ENCODE assay signal across 9 mouse cellular contexts in genomic region chr11:99206954-99207353, GRCm38 (mm10). TPM values are rescaled to one million over a fixed set of nuclear protein-coding genes. Genes with fewer than 3 reads are reported as not detected.
A peak's percentile ranks its signal among the peaks of the same experiment; 100 is the strongest.
DNase-seq lines count a peak whose midpoint lies in the region; ATAC-seq and TF ChIP-seq lines count a peak whose summit lies in the region.
"Had no signal": no experiment of that assay in that cellular context is flagged by ENCODE, and none has a peak within 500 bp of the region (broad histone marks: within the 10 kb centered on the region; RNA-seq: fewer than 3 reads in every experiment).

No protein-coding gene starts in this region.

- H3K4me1 ChIP-seq in heart, embryonic 11.5 days (ENCODE audit: control insufficient read depth, insufficient read depth, low read length), result peaks cover 17% of the 10 kb centered on the region
- no peaks in the 10 kb centered on the region for H3K4me1 ChIP-seq in thymus, adult 2 months (replicated peaks; ENCODE audit: control insufficient read depth, insufficient read depth, low read length)

- H3K4me3 ChIP-seq in heart, embryonic 11.5 days (ENCODE audit: low read depth, low read length), result no peak overlapping the region
- no peak overlapping the region for H3K4me3 ChIP-seq in thymus, adult 2 months (ENCODE audit: control insufficient read depth, insufficient read depth, low read length)
- H3K4me3 ChIP-seq: embryonic facial prominence, embryonic 15.5 days had no signal

- no peak overlapping the region for H3K4me2 ChIP-seq in heart, embryonic 11.5 days
- H3K4me2 ChIP-seq: embryonic facial prominence, embryonic 15.5 days had no signal

- peaks cover 15% of the 10 kb centered on the region for H3K36me3 ChIP-seq in heart, embryonic 11.5 days (ENCODE audit: control insufficient read depth, insufficient read depth, low read length)
- peaks cover 19% of the 10 kb centered on the region for H3K36me3 ChIP-seq in thymus, adult 2 months (ENCODE audit: control insufficient read depth, insufficient read depth, low read length)

- H3K27me3 ChIP-seq in heart, embryonic 11.5 days (ENCODE audit: control insufficient read depth, insufficient read depth, low read length), result no peaks in the 10 kb centered on the region
- no peaks in the 10 kb centered on the region for H3K27me3 ChIP-seq in thymus, adult 2 months (ENCODE audit: control insufficient read depth, insufficient read depth, low read length)
- H3K27me3 ChIP-seq: embryonic facial prominence, embryonic 15.5 days had no signal

- no peak for DNase-seq in heart, adult 8-10 months (ENCODE audit: low spot score)
- peak; percentile 38 for DNase-seq in thymus, adult 2 months
- DNase-seq in thymus, adult 18-20 months, result no peak
- peak; percentile 80 for DNase-seq in induced T-regulatory cell, adult 2 months (ENCODE audit: low read depth)
- peak; percentile 56 for DNase-seq in testis, postnatal 10 days (ENCODE audit: low spot score)
- no peak for DNase-seq in frontal cortex, postnatal 36 days (ENCODE audit: low spot score in 2 of 2)
- DNase-seq in left cerebral cortex, adult 9 months (ENCODE audit: low spot score in 2 of 2), result no peak

- TF ChIP-seq CTCF in thymus, adult 2 months (IDR thresholded peaks at IDR 0.05; ENCODE audit: borderline replicate concordance, control insufficient read depth, extremely low read depth, insufficient read depth, low read length, poor library complexity), result peak; percentile 51; the same call in 1 of the 2 replicates

- no peak overlapping the region for H3K9ac ChIP-seq in heart, embryonic 11.5 days (ENCODE audit: low read depth, low read length)
- H3K9ac ChIP-seq: embryonic facial prominence, embryonic 15.5 days had no signal

- H3K9me3 ChIP-seq in heart, embryonic 11.5 days (replicated peaks; ENCODE audit: control insufficient read depth, low read length), result no peaks in the 10 kb centered on the region
- H3K9me3 ChIP-seq: embryonic facial prominence, embryonic 15.5 days had no signal

- 17% methylated on average over 2 of the region's 2 CpGs for WGBS in heart, embryonic 11.5 days (ENCODE audit: insufficient replicate concordance)
- WGBS in thymus, adult 2 months, result 30% methylated on average over 2 of the region's 2 CpGs

- H3K27ac ChIP-seq in heart, embryonic 11.5 days (ENCODE audit: low read depth, low read length), result 0 out of 2 replicates have a peak overlapping the region, but pooled peaks have one; percentile 66
- no peak overlapping the region for H3K27ac ChIP-seq in thymus, adult 2 months (ENCODE audit: control insufficient read depth, insufficient read depth, low read length)
- H3K27ac ChIP-seq: embryonic facial prominence, embryonic 15.5 days had no signal

- ATAC-seq in heart, embryonic 11.5 days (replicated peaks; ENCODE audit: insufficient number of reproducible peaks, low FRiP score, low TSS enrichment), result no peak

- TF ChIP-seq POLR2A in thymus, adult 2 months (IDR thresholded peaks at IDR 0.05; ENCODE audit: control insufficient read depth, extremely low read depth, insufficient read depth, low read length, poor library complexity), result no peak

RNA-seq across cellular contexts. Expression of gene Smarce1, which starts 23.9 kb away (rescaled TPM):
- 125 and 130 TPM in 2 replicates for polyA plus RNA-seq in heart, embryonic 11.5 days (2014; fragmentation: Nextera tagmentation; extraction: Ambion mirVana)
- 10 to 100 TPM; 34.8 to 44.8 (median 41.2) TPM for total RNA-seq in heart, adult 8-10 months (2022)
- polyA plus RNA-seq in thymus, adult 2 months (2012; rRNA removed), result 37.0 and 43.5 TPM in 2 replicates

RNA-seq across cellular contexts. Expression of gene Krt222, which starts 36.9 kb away (rescaled TPM):
- 1.2 TPM in 2 replicates for polyA plus RNA-seq in heart, embryonic 11.5 days (2014; fragmentation: Nextera tagmentation; extraction: Ambion mirVana)
- 10 to 100 TPM; 26.5 to 44.5 (median 31.0) TPM for total RNA-seq in heart, adult 8-10 months (2022)
- 0.23 and 0.40 TPM in 2 replicates for polyA plus RNA-seq in thymus, adult 2 months (2012; rRNA removed)

RNA-seq across cellular contexts. Expression of gene Ccr7, which starts 52.1 kb away (rescaled TPM):
- 0.21 and 0.36 TPM in 2 replicates for polyA plus RNA-seq in heart, embryonic 11.5 days (2014; fragmentation: Nextera tagmentation; extraction: Ambion mirVana)
- total RNA-seq in heart, adult 8-10 months (2022), result under 1 TPM in 3 of 4 experiments, not detected in 1; 0.14 to 0.57 (median 0.25) TPM
- 202 and 240 TPM in 2 replicates for polyA plus RNA-seq in thymus, adult 2 months (2012; rRNA removed)

Comparison
In these comparisons a context has a peak if more than half of its experiments do, and no peak if none do; other contexts are left out.
1. DNase-seq: peak in thymus, adult 2 months (single experiment), induced T-regulatory cell, adult 2 months (single experiment) and testis, postnatal 10 days (single experiment); none in heart, adult 8-10 months (single experiment), thymus, adult 18-20 months (0 of 2), frontal cortex, postnatal 36 days (0 of 2) and left cerebral cortex, adult 9 months (0 of 2).
2. RNA of gene Ccr7, which starts 52.1 kb away (polyA plus RNA-seq): 202 to 240 TPM in thymus, adult 2 months; 0.21 to 0.36 TPM in heart, embryonic 11.5 days; every median in the first group is over 100 times any median in the second.